Mouse (Mus musculus) kidney, adult 2 months (tissue): ENCODE measurements around the gene Galnt18. TPM values are rescaled to one million over a fixed set of nuclear protein-coding genes. Genes with fewer than 3 reads are reported as not detected.
A peak's percentile ranks its signal among the peaks of the same experiment; 100 is the strongest.

ENCODE experiments used
- DNase-seq: peaks from one replicate; pipeline ENCODE4 v3.0.0; 2021
- H3K27ac ChIP-seq: fragments of 200-500 bp; 2 replicates; pipeline ENCODE4 v1.5.1; 2012; ENCODE audit warnings: low read depth, low read length, control low read depth, inconsistent platforms; ENCODE audit not compliant: insufficient read depth
- H3K27me3 ChIP-seq: fragments of 200-500 bp; replicated peaks from 2 replicates; pipeline ENCODE4 v1.6.1; 2012; ENCODE audit warnings: mild to moderate bottlenecking, moderate library complexity, low read length, inconsistent platforms; ENCODE audit not compliant: control insufficient read depth, insufficient read depth
- H3K36me3 ChIP-seq: fragments of 200-500 bp; 2 replicates; pipeline ENCODE4 v1.6.1; 2012; ENCODE audit warnings: mild to moderate bottlenecking, moderate library complexity, low read length, inconsistent platforms; ENCODE audit not compliant: control insufficient read depth, insufficient read depth
- H3K4me1 ChIP-seq: fragments of 200-500 bp; 2 replicates; pipeline ENCODE4 v1.6.1; 2011; ENCODE audit warnings: low read length; ENCODE audit not compliant: control insufficient read depth, insufficient read depth
- H3K4me3 ChIP-seq: fragments of 200-500 bp; 2 replicates; pipeline ENCODE4 v1.5.1; 2011; ENCODE audit warnings: mild to moderate bottlenecking, low read depth, low read length, control low read depth; ENCODE audit not compliant: insufficient read depth
- CTCF ChIP-seq: fragments of 200-500 bp; conservative IDR thresholded peaks from 2 replicates; pipeline ENCODE4 v1.5.1; 2011; ENCODE audit warnings: low read depth, mild to moderate bottlenecking, control low read depth, low read length, moderate library complexity, mixed read lengths; ENCODE audit not compliant: insufficient read depth, insufficient read length
- POLR2A ChIP-seq: fragments of 200-500 bp; IDR thresholded peaks from one replicate; pipeline ENCODE4 v1.6.1; 2011; ENCODE audit warnings: low read depth, low read length, control low read depth
- WGBS: fragments of 180-500 bp; shearing (Covaris S2); methylation state at CpG from one replicate; pipeline ENCODE4 v1.1.7; 2018; 5-methylcytosine and 5-hydroxymethylcytosine counted together
- polyA plus RNA-seq: library from polyadenylated mRNA; depleted of rRNA; stranded (reverse); fragments of >200 nt; gene quantifications from 2 replicates; pipeline ENCODE4 v1.2.3, GENCODE M21; 2012

Galnt18 gene
- polyA plus RNA-seq, 1 experiment, result 34.9 TPM

GRCm38 (mm10) chr7:111714639-111715360 lies 65.0 kb downstream of the Galnt18 start:
- Histone ChIP-seq H3K4me1 (peaks cover 25% of the 10 kb centered on the region), H3K27ac (no peak overlapping the region), H3K36me3 (no peaks in the 10 kb centered on the region), H3K4me3 (no peak overlapping the region), H3K27me3 (no peaks in the 10 kb centered on the region)
- DNase-seq, result no peak
- 94% methylated on average over 5 of the region's 5 CpGs for WGBS
- TF ChIP-seq CTCF, result no peak
- no peak for TF ChIP-seq POLR2A

- peaks cover 24% of the 10 kb centered on the region for H3K4me1 ChIP-seq
- peak overlapping the region; percentile 0; the same call in 1 of the 2 replicates for H3K27ac ChIP-seq
- H3K4me3 ChIP-seq, result no peak overlapping the region
- TF ChIP-seq POLR2A (no peak), CTCF (no peak)
- WGBS, result 63% methylated on average over 3 of the region's 3 CpGs
- DNase-seq, result peak; percentile 85
- no peaks in the 10 kb centered on the region for H3K27me3 ChIP-seq
- no peaks in the 10 kb centered on the region for H3K36me3 ChIP-seq
Observed at GRCm38 (mm10) chr7:111713828-111714600, 65.8 kb downstream of the Galnt18 start.

- no peak for DNase-seq
- no peak for TF ChIP-seq CTCF
- TF ChIP-seq POLR2A, result no peak
Observed at GRCm38 (mm10) chr7:111712797-111713196, 67.0 kb downstream of the Galnt18 start.

GRCm38 (mm10) chr7:111711045-111711808 lies 68.5 kb downstream of the Galnt18 start:
- WGBS, result 97% methylated on average over 6 of the region's 6 CpGs
- Histone ChIP-seq H3K4me3 (no peak overlapping the region), H3K4me1 (peaks cover 23% of the 10 kb centered on the region), H3K36me3 (no peaks in the 10 kb centered on the region), H3K27ac (no peak overlapping the region), H3K27me3 (no peaks in the 10 kb centered on the region)
- no peak for DNase-seq
- TF ChIP-seq POLR2A (no peak), CTCF (no peak)

More at GRCm38 (mm10) chr7:111712797-111713196, 67.0 kb downstream of the Galnt18 start:
- H3K27ac ChIP-seq, result no peak overlapping the region
- 77% methylated on average over 4 of the region's 4 CpGs for WGBS
- H3K36me3 ChIP-seq, result no peaks in the 10 kb centered on the region
- no peak overlapping the region for H3K4me3 ChIP-seq
- H3K4me1 ChIP-seq, result peaks cover 23% of the 10 kb centered on the region
- H3K27me3 ChIP-seq, result no peaks in the 10 kb centered on the region

- TF ChIP-seq POLR2A (no peak), CTCF (no peak; the same call in 1 of the 2 replicates)
- Histone ChIP-seq H3K36me3 (no peaks in the 10 kb centered on the region), H3K4me3 (no peak overlapping the region), H3K27ac (no peak overlapping the region), H3K27me3 (no peaks in the 10 kb centered on the region), H3K4me1 (peaks cover 23% of the 10 kb centered on the region)
- no peak for DNase-seq
- WGBS, result 29% methylated on average over 4 of the region's 4 CpGs
Observed at GRCm38 (mm10) chr7:111710311-111710710, 69.5 kb downstream of the Galnt18 start.

- TF ChIP-seq POLR2A (no peak), CTCF (no peak)
- H3K36me3 ChIP-seq, result no peaks in the 10 kb centered on the region
- no peaks in the 10 kb centered on the region for H3K27me3 ChIP-seq
- no peak overlapping the region for H3K27ac ChIP-seq
- H3K4me1 ChIP-seq, result peaks cover 15% of the 10 kb centered on the region
- DNase-seq, result no peak
- WGBS, result 55% methylated on average over 1 of the region's 1 CpGs
- H3K4me3 ChIP-seq, result no peak overlapping the region
Observed at GRCm38 (mm10) chr7:111708563-111708962, 71.2 kb downstream of the Galnt18 start.
